Mouse (Mus musculus): ENCODE measurements around the gene Aagab. TPM values are rescaled to one million over a fixed set of nuclear protein-coding genes. Genes with fewer than 3 reads are reported as not detected.

The Aagab gene
- polyA plus RNA-seq, 1 experiment from 2014 or later, result 27.7 TPM

Other genes with a start within 250 kb of the Aagab start
- gene Map2k5, start 224.8 kb upstream of the Aagab start, polyA plus RNA-seq (2014; fragmentation: Nextera tagmentation; extraction: Ambion mirVana), result 23.5 and 27.1 TPM in 2 replicates
- 39.8 and 41.5 TPM in 2 replicates for gene 2300009A05Rik, start 203.4 kb upstream of the Aagab start, polyA plus RNA-seq (2014; fragmentation: Nextera tagmentation; extraction: Ambion mirVana)
- 0.05 TPM in 1 of 2 replicates, not detected in the other for gene Iqch, start 167 bp upstream of the Aagab start, polyA plus RNA-seq (2014; fragmentation: Nextera tagmentation; extraction: Ambion mirVana)
- 7.2 and 7.3 TPM in 2 replicates for gene Smad3, start 155.3 kb downstream of the Aagab start, polyA plus RNA-seq (2014; fragmentation: Nextera tagmentation; extraction: Ambion mirVana)